Mouse (Mus musculus) bone marrow macrophage, adult 2 months (primary cell): Measurements from ENCODE around the gene Pnma5. TPM values are rescaled to one million over a fixed set of nuclear protein-coding genes. Genes with fewer than 3 reads are reported as not detected.
"Not testable (repeated sequence)": the region's sequence is repeated elsewhere in the genome, so short reads cannot be mapped to it uniquely, and the experiment has no call there.

Experiments
- H3K27ac ChIP-seq: 2 replicates; pipeline ENCODE4 v1.5.1; 2012; ENCODE audit warnings: low read depth, low read length; ENCODE audit not compliant: insufficient read depth
- H3K4me1 ChIP-seq: 2 replicates; pipeline ENCODE4 v1.6.1; 2012; ENCODE audit warnings: low read length; ENCODE audit not compliant: control insufficient read depth, insufficient read depth
- H3K4me3 ChIP-seq: 2 replicates; pipeline ENCODE4 v1.5.1; 2012; ENCODE audit warnings: mild to moderate bottlenecking, low read length, moderate library complexity; ENCODE audit not compliant: insufficient read depth
- CTCF ChIP-seq: IDR thresholded peaks from 2 replicates; pipeline ENCODE4 v1.5.1; 2012; ENCODE audit warnings: low read depth, mild to moderate bottlenecking, low read length, moderate library complexity
- POLR2A ChIP-seq: IDR thresholded peaks from 2 replicates; pipeline ENCODE4 v1.6.1; 2012; ENCODE audit warnings: mild to moderate bottlenecking, low read depth, low read length, borderline replicate concordance
- polyA plus RNA-seq: library from polyadenylated mRNA; stranded (reverse); fragments of >200 nt; gene quantifications from 2 replicates; pipeline ENCODE4 v1.2.4, GENCODE M21; 2012; ENCODE audit not compliant: missing spikeins, insufficient read depth, insufficient read length

Pnma5 gene
- polyA plus RNA-seq, result not detected in 2 replicates

- Histone ChIP-seq H3K4me3 (no peak within 1 kb of the TSS), H3K4me1 (no peaks in the 10 kb centered on the region), H3K27ac (no peak within 1 kb of the TSS)
- no peak for TF ChIP-seq CTCF
- TF ChIP-seq POLR2A, result no peak
Observed at GRCm38 (mm10) chrX:73037003-73037402, at the start of gene Pnma5. Pnma5 (minus strand) TSS chrX:73037103.

- not testable (repeated sequence) for H3K27ac ChIP-seq, H3K4me1 ChIP-seq, H3K4me3 ChIP-seq
Observed at GRCm38 (mm10) chrX:73082267-73083055, 45.6 kb upstream of the Pnma5 start, which contains the start of gene Xlr4a. Xlr4a (minus strand) TSS chrX:73082478.

GRCm38 (mm10) chrX:73066765-73067312, 29.9 kb upstream of the Pnma5 start:
- H3K4me1 ChIP-seq, H3K4me3 ChIP-seq, H3K27ac ChIP-seq: not testable (repeated sequence)

- Histone ChIP-seq H3K4me3 (no peak within 1 kb of the TSS), H3K4me1 (no peaks in the 10 kb centered on the region), H3K27ac (no peak within 1 kb of the TSS)
- no peak for TF ChIP-seq CTCF
- TF ChIP-seq POLR2A, result no peak
Observed at GRCm38 (mm10) chrX:73064415-73064793, 27.5 kb upstream of the Pnma5 start, which contains the start of gene Pnma3. Pnma3 (plus strand) TSS chrX:73064787.

GRCm38 (mm10) chrX:73063512-73064414, 26.9 kb upstream of the Pnma5 start:
- Histone ChIP-seq H3K4me1 (no peaks in the 10 kb centered on the region), H3K4me3 (no peak overlapping the region), H3K27ac (no peak overlapping the region)
- no peak for TF ChIP-seq POLR2A

GRCm38 (mm10) chrX:73062323-73062722, 25.4 kb upstream of the Pnma5 start:
- no peak for TF ChIP-seq POLR2A
- no peak for TF ChIP-seq CTCF
- H3K4me1 ChIP-seq, result no peaks in the 10 kb centered on the region
- no peak overlapping the region for H3K4me3 ChIP-seq
- no peak overlapping the region for H3K27ac ChIP-seq

- TF ChIP-seq POLR2A (no peak), CTCF (no peak)
- H3K27ac ChIP-seq, result no peak overlapping the region
- H3K4me1 ChIP-seq, result no peaks in the 10 kb centered on the region
- H3K4me3 ChIP-seq, result no peak overlapping the region
Observed at GRCm38 (mm10) chrX:73061528-73061927, 24.6 kb upstream of the Pnma5 start.

- Histone ChIP-seq H3K4me3 (no peak overlapping the region), H3K27ac (no peak overlapping the region), H3K4me1 (no peaks in the 10 kb centered on the region)
- TF ChIP-seq CTCF, result peak; percentile 32
- TF ChIP-seq POLR2A, result no peak
Observed at GRCm38 (mm10) chrX:73053860-73054563, 17.1 kb upstream of the Pnma5 start.

- H3K4me3 ChIP-seq, result no peak overlapping the region
- TF ChIP-seq CTCF (no peak), POLR2A (no peak)
- H3K4me1 ChIP-seq, result no peaks in the 10 kb centered on the region
- no peak overlapping the region for H3K27ac ChIP-seq
Observed at GRCm38 (mm10) chrX:73039666-73040065, 2.8 kb upstream of the Pnma5 start.
